Mouse (Mus musculus): ENCODE data around the gene Pfpl.

Pfpl gene

DNA sequence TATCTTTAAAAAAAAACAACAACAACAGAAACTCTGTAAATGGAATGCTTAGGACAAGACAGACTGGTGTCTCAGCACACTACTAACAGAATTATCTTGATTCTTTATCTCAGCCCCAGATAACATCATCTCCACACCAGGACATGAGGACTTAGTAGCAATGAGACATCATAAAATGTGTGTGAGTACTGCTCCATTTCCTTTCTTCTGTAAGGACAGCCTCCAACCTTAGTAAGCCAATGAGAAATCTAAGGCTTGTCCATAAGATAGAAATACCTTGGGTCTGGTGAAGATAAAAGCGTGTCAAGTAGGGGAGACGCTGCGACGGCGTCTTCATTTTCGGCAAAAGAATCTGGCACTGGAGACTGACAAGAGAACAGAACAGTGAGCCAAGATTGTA lies at the start of gene Pfpl:
Pfpl (plus strand) TSS at position 301 of the 400 bp plus-strand sequence.
- no peak for DNase-seq

DNA sequence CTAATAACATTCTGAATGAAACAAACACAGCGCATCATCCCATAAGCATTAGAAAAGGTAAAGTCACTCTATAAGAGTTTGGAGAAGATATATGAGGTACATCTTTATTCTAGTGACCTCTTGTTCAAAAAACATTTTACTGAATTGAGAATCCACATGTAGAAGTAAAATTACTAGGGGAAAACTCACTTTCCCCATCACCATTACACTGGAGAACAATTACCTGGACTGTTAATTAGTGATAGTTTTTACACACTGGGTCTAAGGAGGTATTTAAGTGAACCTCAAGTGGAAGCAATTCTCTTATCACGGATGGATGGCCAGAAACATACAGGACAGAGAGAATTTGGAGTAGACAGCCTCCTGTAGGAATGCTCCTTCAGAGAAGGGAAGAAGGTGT lies 40.7 kb upstream of the Pfpl start, which contains the start of gene Olfr1440:
Olfr1440 (plus strand) TSS at position 301 of the 400 bp plus-strand sequence.
- DNase-seq: no peak

GRCm38 (mm10) chr19:12413737-12414136 lies 14.0 kb upstream of the Pfpl start:
- DNase-seq: no peak

DNA sequence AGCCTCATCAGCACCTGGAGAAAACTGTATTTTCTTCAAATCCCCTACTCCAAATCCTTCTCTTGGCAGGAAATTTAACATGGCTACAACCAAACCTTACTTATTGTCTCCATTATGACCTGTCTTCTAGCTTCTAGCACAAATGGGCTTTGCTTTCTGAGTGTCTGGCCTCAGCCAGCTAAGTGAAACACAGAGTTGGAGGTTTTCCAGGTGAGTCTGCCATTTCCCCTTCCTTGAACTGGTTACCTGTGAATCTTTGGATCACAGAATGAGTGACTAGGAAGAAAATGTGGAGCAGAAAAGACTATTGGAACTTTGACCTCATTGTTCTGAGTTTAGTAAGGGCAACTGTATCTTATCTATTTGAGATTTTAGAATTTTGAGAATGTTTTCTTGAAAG lies 10.3 kb upstream of the Pfpl start, which contains the start of gene Olfr1441:
Olfr1441 (plus strand) TSS at position 73 of the 400 bp plus-strand sequence.
- DNase-seq: peak; percentile 19 to 30

GRCm38 (mm10) chr19:12418312-12418711 lies 9.4 kb upstream of the Pfpl start:
- no peak for DNase-seq

GRCm38 (mm10) chr19:12420555-12420954 lies 7.2 kb upstream of the Pfpl start:
- DNase-seq: no peak

- DNase-seq: no peak
These were observed 6.0 kb upstream of the Pfpl start for GRCm38 (mm10) chr19:12421680-12422079.

DNA sequence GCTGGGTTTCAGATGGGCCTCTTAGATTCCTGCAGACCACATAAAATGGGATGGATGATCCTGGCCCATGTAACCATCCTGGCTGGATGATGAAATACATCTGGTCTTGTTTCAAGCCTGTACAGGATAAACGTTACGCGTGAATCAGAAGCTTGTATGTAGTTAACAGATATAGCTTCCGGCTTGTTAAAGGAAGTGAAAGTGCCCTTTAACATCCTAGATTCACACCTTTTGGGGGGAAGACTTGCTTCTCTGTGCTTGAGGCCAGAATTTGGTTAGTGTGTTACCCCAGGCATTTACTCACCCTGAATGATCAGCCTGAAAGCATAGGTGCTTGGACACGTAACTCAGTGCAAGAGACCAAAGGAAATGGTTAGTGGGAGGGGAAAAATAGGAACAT lies 604 bp upstream of the Pfpl start:
- DNase-seq: no peak

GRCm38 (mm10) chr19:12433033-12433432 lies 5.3 kb downstream of the Pfpl start:
- peak; percentile 26 to 28 for DNase-seq

GRCm38 (mm10) chr19:12435011-12435416 lies 7.3 kb downstream of the Pfpl start:
- DNase-seq: no peak

GRCm38 (mm10) chr19:12435750-12436524 lies 8.2 kb downstream of the Pfpl start:
- no peak for DNase-seq

- no peak for DNase-seq
These were observed 11.9 kb downstream of the Pfpl start for GRCm38 (mm10) chr19:12439581-12439980.

- DNase-seq: no peak
These were observed 12.5 kb downstream of the Pfpl start for GRCm38 (mm10) chr19:12440103-12440725.

- DNase-seq: no peak
These were observed 14.9 kb downstream of the Pfpl start for GRCm38 (mm10) chr19:12442560-12442959.

DNA sequence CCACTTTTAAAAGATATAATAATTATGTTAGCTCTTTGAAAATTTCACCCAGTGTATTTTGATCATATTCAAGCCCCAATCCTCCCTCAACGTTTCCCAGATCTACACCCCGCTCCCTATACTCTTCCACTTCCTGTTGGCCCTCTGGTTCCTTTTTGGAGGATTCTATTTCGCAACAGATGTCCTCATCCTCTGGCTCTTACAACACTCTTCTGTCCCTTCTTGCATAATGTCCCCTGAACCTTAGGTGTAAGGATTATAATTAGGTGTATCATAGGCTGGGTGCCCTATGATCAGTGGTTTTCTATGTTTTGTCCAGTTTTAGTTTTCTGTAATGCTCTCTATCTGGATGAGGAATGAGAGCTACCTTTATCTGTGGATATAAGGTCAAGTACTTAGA lies 17.3 kb downstream of the Pfpl start:
- no peak for DNase-seq

GRCm38 (mm10) chr19:12457401-12458066 lies 29.8 kb downstream of the Pfpl start:
- no peak for DNase-seq

DNA sequence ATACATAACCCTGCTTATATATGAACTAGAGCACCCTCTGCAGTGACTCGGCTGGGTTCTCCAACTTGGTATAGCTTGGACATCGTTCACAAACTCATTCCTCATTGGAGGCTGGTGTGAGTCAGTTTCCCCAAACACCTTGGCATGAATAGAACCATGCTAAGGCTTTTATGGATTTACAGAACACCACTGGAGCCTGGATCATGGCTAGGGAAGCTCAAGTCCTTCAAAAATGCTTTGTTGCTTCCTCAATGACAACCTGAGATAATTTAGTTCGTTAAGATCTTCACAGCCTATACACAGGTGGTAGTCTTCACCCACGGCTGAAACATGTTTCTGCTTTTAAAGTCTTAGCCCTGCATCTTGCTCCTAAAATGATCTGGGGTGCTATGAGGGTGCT lies 31.8 kb downstream of the Pfpl start:
- no peak for DNase-seq

DNA sequence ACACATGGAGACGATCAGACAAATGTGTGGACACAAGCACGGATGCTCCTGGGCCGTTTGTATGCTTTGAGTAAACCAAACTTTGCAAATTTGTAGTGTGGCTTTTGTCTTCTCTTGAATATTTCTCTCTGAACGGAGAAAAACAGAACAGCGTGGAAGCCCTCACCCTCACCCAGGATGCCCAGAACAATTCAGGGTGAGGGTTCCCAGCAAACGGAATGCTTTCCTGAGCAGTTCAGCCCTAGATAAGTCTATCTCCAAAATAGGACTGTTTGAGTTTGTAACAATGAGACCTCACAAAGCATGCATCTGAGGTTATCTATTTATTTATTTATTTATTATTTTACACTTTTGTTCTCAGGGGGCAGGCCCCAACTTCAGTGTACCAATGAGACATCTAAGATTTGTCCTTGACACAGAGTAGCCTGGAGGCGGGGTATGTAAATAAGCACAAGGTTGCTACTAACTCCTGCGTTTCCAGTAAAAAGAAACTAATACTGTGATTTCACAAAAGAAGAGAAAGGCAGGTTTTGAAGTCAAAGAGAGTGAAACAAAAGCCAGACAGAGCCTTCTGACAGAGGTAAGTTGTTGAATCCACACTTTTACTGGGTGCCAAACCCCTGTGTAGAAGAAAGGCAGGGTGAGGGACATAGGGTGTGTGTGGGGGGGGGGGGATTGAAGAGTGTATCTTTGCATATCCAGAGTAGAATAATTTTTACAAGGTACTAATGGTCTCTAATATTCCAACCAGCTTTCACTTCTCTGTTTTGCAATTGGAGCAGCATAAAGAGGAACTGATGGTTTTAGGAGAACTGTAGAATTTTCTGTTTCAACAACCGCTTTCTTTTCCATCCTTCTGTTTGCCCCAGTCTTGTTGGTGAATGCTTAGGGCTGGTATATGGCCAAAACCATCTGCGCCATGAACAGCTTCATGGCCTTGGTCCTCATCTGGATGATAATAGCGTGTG lies 32.9 kb downstream of the Pfpl start, which contains the start of gene Mpeg1:
Mpeg1 (plus strand) TSS at position 498 of the 968 bp plus-strand sequence.
- DNase-seq: no peak

- no peak for DNase-seq
These were observed 35.4 kb downstream of the Pfpl start for GRCm38 (mm10) chr19:12462851-12463721.

DNA sequence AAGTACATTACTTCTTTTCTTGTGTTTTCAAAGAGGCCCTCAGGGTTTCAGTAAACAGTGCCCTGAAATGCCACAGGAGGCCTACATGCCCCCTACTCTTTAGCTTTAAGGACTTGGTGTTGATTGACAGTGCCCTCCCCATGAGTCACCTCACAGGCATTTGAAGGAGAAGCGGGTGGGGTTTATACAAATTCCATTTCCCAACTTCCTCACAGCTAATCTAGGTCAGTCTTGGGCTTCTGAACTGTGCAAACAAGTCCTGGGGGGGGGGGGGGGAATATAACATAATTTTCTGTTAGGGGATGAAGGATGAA lies 36.0 kb downstream of the Pfpl start:
- no peak for DNase-seq

DNA sequence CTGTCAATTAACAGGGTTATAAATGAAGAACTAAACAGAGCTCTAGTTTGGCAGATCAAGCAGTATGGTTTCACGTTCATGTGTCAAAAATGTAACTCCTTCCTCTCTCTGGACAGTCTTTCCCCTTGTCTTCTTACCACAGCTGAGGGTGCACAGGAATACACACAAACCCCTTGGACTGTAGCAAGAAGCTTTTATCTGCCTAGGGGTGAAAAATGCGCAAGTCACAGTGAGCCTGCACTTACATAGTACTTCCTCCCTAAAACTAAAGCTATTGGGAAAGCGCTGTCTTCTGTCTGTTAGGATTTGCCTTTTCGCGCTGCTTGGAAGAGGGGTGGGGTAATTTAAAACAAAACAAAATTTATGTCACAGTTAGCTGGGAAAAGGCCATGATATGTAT lies 36.4 kb downstream of the Pfpl start:
- DNase-seq: no peak

DNA sequence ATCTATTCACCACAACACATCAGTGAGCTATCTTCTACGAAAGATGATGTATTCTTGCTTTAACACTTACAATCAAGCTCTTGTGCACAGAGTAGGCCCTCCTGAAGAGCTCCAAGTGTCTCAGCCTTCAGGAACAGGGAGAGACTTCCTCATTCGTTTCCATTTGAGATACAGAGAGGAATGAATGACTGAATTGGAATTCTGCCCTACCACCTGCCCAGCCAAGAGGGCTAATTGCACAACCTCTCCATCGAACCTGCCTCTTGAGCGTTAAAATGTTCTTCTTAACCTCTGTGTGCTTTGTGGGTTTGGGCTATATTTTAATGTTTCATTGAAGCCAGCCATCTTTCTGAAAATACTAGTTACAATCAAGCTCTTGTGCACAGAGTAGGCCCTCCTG lies 37.0 kb downstream of the Pfpl start:
- no peak for DNase-seq

All from kidney, adult 8-10 months (tissue).